Mouse (Mus musculus): Measurements from ENCODE around the gene Cd200. TPM values are rescaled to one million over a fixed set of nuclear protein-coding genes. Genes with fewer than 3 reads are reported as not detected.

Cd200 gene
- total and polyA plus RNA-seq, 2 experiments from 2014 or later, result 318 to 445 TPM

- H3K9me3 ChIP-seq (ENCODE audit: low read length), result no peaks in the 10 kb centered on the region
- DNase-seq (no peak), ATAC-seq (peak; percentile 1; the same call in 1 of the 2 replicates)
- no peaks in the 10 kb centered on the region for H3K4me1 ChIP-seq (ENCODE audit: insufficient read depth)
- peak overlapping the region; percentile 87 for H3K9ac ChIP-seq
- peak overlapping the region; percentile 44 for H3K4me2 ChIP-seq (ENCODE audit: low read depth)
- peak overlapping the region; percentile 59 for H3K4me3 ChIP-seq (ENCODE audit: low read depth, low read length)
- TF ChIP-seq CTCF (IDR thresholded peaks at IDR 0.05; ENCODE audit: low read depth), result no peak
- H3K27ac ChIP-seq (ENCODE audit: low read depth, low read length), result peak overlapping the region; percentile 99
- H3K36me3 ChIP-seq (ENCODE audit: insufficient read depth), result no peaks in the 10 kb centered on the region
- 13% methylated on average over 9 of the region's 9 CpGs for WGBS
- no peaks in the 10 kb centered on the region for H3K27me3 ChIP-seq (ENCODE audit: insufficient read depth, low read length)
Observed at GRCm38 (mm10) chr16:45407645-45408400, 1.0 kb downstream of the Cd200 start.

GRCm38 (mm10) chr16:45407091-45407490 lies 1.8 kb downstream of the Cd200 start:
- no peak for ATAC-seq

GRCm38 (mm10) chr16:45402951-45403350 lies 5.9 kb downstream of the Cd200 start:
- no peaks in the 10 kb centered on the region for H3K9me3 ChIP-seq (ENCODE audit: low read length)
- no peak overlapping the region for H3K9ac ChIP-seq
- H3K4me3 ChIP-seq (ENCODE audit: low read depth, low read length), result no peak overlapping the region
- H3K4me2 ChIP-seq (ENCODE audit: low read depth), result no peak overlapping the region
- H3K4me1 ChIP-seq (ENCODE audit: insufficient read depth), result no peaks in the 10 kb centered on the region; the same call in 1 of the 2 replicates
- 58% methylated on average over 2 of the region's 2 CpGs for WGBS
- H3K36me3 ChIP-seq (ENCODE audit: insufficient read depth), result peaks cover 5% of the 10 kb centered on the region; the same call in 1 of the 2 replicates
- H3K27me3 ChIP-seq (ENCODE audit: insufficient read depth, low read length), result no peaks in the 10 kb centered on the region
- TF ChIP-seq CTCF (IDR thresholded peaks at IDR 0.05; ENCODE audit: low read depth), result no peak
- no peak for DNase-seq
- no peak overlapping the region for H3K27ac ChIP-seq (ENCODE audit: low read depth, low read length)
- ATAC-seq, result no peak

More at GRCm38 (mm10) chr16:45407091-45407490, 1.8 kb downstream of the Cd200 start:
- Histone ChIP-seq H3K27ac (ENCODE audit: low read depth, low read length) (peak overlapping the region; percentile 99), H3K9ac (peak overlapping the region; percentile 87), H3K4me2 (ENCODE audit: low read depth) (peak overlapping the region; percentile 44), H3K36me3 (ENCODE audit: insufficient read depth) (no peaks in the 10 kb centered on the region), H3K9me3 (ENCODE audit: low read length) (no peaks in the 10 kb centered on the region), H3K4me1 (ENCODE audit: insufficient read depth) (no peaks in the 10 kb centered on the region), H3K27me3 (ENCODE audit: insufficient read depth, low read length) (no peaks in the 10 kb centered on the region), H3K4me3 (ENCODE audit: low read depth, low read length) (peak overlapping the region; percentile 59)
- WGBS, result 70% methylated on average over 5 of the region's 5 CpGs
- no peak for TF ChIP-seq CTCF (IDR thresholded peaks at IDR 0.05; ENCODE audit: low read depth)
- peak; percentile 41 for DNase-seq

DNA sequence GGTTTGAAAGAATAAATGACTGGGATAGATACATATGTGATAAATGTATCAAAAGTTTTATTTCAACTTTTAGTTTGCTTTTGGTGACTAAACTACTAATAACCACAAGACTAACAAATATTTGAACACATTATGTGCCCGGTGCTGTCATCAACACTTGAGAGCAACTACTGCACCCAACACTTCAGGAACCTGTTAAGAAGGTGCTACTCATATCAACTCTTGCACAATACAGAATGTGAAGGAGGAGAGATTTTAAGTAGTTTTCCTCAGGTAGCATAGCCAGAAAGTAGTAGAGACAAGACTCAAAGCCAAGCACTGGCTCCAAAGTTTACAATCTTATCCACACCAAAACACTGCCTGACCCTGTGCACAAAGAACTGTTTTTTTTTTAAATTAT lies 6.8 kb downstream of the Cd200 start:
- no peak overlapping the region for H3K4me2 ChIP-seq (ENCODE audit: low read depth)
- H3K36me3 ChIP-seq (ENCODE audit: insufficient read depth), result peaks cover 5% of the 10 kb centered on the region; the same call in 1 of the 2 replicates
- ATAC-seq, result no peak
- no peak overlapping the region for H3K9ac ChIP-seq
- no peaks in the 10 kb centered on the region; the same call in 1 of the 2 replicates for H3K4me1 ChIP-seq (ENCODE audit: insufficient read depth)
- no peaks in the 10 kb centered on the region for H3K27me3 ChIP-seq (ENCODE audit: insufficient read depth, low read length)
- 100% methylated on average over 1 of the region's 1 CpGs for WGBS
- DNase-seq, result no peak
- H3K9me3 ChIP-seq (ENCODE audit: low read length), result no peaks in the 10 kb centered on the region
- no peak overlapping the region for H3K27ac ChIP-seq (ENCODE audit: low read depth, low read length)
- no peak for TF ChIP-seq CTCF (IDR thresholded peaks at IDR 0.05; ENCODE audit: low read depth)
- H3K4me3 ChIP-seq (ENCODE audit: low read depth, low read length), result no peak overlapping the region

DNA sequence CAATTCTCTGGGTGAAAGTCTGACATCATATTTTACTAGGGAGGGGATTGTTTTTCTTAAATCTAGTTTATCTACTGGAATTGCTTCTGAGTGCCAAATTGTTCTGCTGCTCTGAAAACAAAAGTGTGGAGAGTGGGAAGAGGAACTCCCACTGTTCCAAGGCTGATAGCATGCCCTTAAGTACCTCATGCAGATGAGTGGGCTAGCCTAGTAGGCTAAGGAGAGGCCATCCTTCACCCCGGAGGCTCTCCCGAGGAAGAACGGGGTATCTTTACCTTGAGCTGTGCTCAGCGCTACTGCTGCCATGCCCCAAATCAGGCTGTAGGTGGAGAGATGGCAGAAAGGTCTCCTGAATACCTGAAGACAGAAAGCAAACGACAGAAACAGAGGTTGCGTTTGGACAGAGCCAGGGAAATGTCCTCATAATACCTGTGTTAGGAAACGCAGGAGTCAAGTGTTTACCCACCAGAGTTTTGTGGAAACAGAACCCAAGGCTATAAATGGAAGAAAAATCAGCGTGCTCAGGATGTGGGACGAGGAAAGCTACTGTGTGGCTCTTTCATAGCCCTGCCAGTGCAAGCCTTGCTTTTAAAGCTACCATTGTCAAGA lies 8.8 kb downstream of the Cd200 start:
- Histone ChIP-seq H3K9ac (no peak overlapping the region), H3K27me3 (ENCODE audit: insufficient read depth, low read length) (no peaks in the 10 kb centered on the region), H3K4me3 (ENCODE audit: low read depth, low read length) (no peak overlapping the region), H3K4me2 (ENCODE audit: low read depth) (no peak overlapping the region), H3K4me1 (ENCODE audit: insufficient read depth) (no peaks in the 10 kb centered on the region; the same call in 1 of the 2 replicates), H3K9me3 (ENCODE audit: low read length) (no peaks in the 10 kb centered on the region), H3K27ac (ENCODE audit: low read depth, low read length) (no peak overlapping the region), H3K36me3 (ENCODE audit: insufficient read depth) (peaks cover 17% of the 10 kb centered on the region)
- ATAC-seq (no peak), DNase-seq (no peak)
- WGBS, result 65% methylated on average over 9 of the region's 9 CpGs
- TF ChIP-seq CTCF (IDR thresholded peaks at IDR 0.05; ENCODE audit: low read depth), result no peak

DNA sequence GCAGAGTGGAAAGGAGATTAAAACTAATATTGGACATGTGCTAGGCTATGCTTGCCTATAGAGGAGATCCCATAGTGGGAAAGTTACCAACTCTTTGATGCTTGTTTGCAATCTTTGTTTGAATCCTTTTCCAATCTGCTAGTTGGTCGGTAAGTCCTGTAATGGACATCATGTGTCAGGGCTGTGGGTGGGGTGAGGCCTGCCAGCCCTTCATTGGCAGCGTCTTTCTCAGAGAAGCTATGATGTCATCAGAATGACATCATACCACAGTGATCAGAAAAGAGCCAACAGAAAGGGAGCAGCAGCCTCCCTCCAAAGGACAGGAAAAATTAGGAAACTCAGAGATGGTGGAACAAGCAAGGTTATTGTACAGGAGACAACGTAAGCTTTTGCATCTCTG lies 9.4 kb downstream of the Cd200 start:
- Histone ChIP-seq H3K4me1 (ENCODE audit: insufficient read depth) (no peaks in the 10 kb centered on the region; the same call in 1 of the 2 replicates), H3K4me3 (ENCODE audit: low read depth, low read length) (no peak overlapping the region), H3K9me3 (ENCODE audit: low read length) (no peaks in the 10 kb centered on the region), H3K9ac (no peak overlapping the region), H3K27ac (ENCODE audit: low read depth, low read length) (no peak overlapping the region), H3K27me3 (ENCODE audit: insufficient read depth, low read length) (no peaks in the 10 kb centered on the region), H3K4me2 (ENCODE audit: low read depth) (no peak overlapping the region), H3K36me3 (ENCODE audit: insufficient read depth) (peaks cover 24% of the 10 kb centered on the region)
- 72% methylated on average over 3 of the region's 3 CpGs for WGBS
- no peak for DNase-seq
- no peak for ATAC-seq
- no peak for TF ChIP-seq CTCF (IDR thresholded peaks at IDR 0.05; ENCODE audit: low read depth)

DNA sequence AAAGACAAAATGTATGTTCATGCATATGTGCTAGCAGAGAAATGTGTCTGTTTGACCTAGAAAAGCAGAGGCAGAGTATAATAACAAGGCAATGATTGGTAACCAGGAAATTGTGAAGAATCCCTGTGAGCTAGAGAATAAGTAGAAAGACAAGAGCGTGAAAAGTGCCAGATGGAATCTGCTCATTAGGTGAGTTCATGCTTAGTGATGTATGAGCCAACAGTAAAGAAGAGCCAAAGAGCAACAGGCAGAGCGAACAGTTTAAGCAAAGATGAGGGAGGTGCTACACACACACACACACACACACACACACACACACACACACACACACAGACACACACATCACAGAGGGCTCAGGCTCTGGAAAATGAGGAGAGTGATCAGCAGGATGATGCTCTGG lies 11.4 kb downstream of the Cd200 start:
- H3K27ac ChIP-seq (ENCODE audit: low read depth, low read length), result no peak overlapping the region
- H3K4me2 ChIP-seq (ENCODE audit: low read depth), result no peak overlapping the region
- H3K36me3 ChIP-seq (ENCODE audit: insufficient read depth), result peaks cover 39% of the 10 kb centered on the region
- 37% methylated on average over 2 of the region's 2 CpGs for WGBS
- no peak overlapping the region for H3K4me3 ChIP-seq (ENCODE audit: low read depth, low read length)
- H3K9me3 ChIP-seq (ENCODE audit: low read length), result no peaks in the 10 kb centered on the region
- H3K4me1 ChIP-seq (ENCODE audit: insufficient read depth), result no peaks in the 10 kb centered on the region; the same call in 1 of the 2 replicates
- peak; percentile 53 for ATAC-seq
- no peak overlapping the region for H3K9ac ChIP-seq
- no peak for TF ChIP-seq CTCF (IDR thresholded peaks at IDR 0.05; ENCODE audit: low read depth)
- DNase-seq, result no peak
- no peaks in the 10 kb centered on the region for H3K27me3 ChIP-seq (ENCODE audit: insufficient read depth, low read length)
